Mouse (Mus musculus): Measurements from ENCODE around the gene Slc12a6. TPM values are rescaled to one million over a fixed set of nuclear protein-coding genes. Genes with fewer than 3 reads are reported as not detected.

The Slc12a6 gene
- total RNA-seq, 1 experiment = 20.7 TPM

DNA sequence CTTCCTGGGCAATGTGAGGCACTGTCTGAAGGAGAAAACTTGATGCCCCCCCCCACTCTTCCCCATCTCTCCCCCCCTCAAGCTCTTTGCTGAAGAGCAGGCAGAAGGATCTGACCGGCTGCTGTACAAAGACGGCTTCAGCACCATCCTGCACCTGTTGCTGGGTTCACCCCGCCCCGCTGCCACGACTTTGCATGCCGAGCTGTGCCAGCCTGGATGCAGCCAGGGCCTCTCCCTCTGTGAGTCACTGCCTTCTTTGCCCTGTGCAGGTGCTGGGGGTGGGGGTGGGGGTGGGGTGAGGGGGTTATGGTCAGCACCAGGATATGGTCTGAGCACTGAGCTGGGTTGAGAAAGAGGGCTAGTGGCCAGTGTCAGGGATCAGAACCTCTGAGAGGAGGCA is 19.4 kb upstream of the Slc12a6 start:
- H3K4me3 ChIP-seq (ENCODE audit: insufficient read depth in 1 of 2, low read depth in 1 of 2, low read length in 2 of 2, poor library complexity in 1 of 2, severe bottlenecking in 1 of 2) = no peak overlapping the region
- peaks cover 0 to 28% of the 10 kb centered on the region in 2 experiments; a peak in 2 of 4 replicates for H3K4me1 ChIP-seq (ENCODE audit: control insufficient read depth in 2 of 2, insufficient read depth in 2 of 2, low read length in 2 of 2, poor library complexity in 1 of 2)
- no peak for DNase-seq (ENCODE audit: low read depth, low spot score)
- H3K36me3 ChIP-seq (ENCODE audit: control insufficient read depth, insufficient read depth, low read length, poor library complexity, severe bottlenecking) = peaks cover 19% of the 10 kb centered on the region
- no peak for TF ChIP-seq ZNF384 (IDR thresholded peaks at IDR 0.05; ENCODE audit: low read depth, low read length)
- TF ChIP-seq HCFC1 (IDR thresholded peaks at IDR 0.05; ENCODE audit: borderline replicate concordance, insufficient read depth, low read length) = no peak
- no peak for TF ChIP-seq CHD2 (IDR thresholded peaks at IDR 0.05; ENCODE audit: low read depth, low read length)
- TF ChIP-seq ZC3H11A (IDR thresholded peaks at IDR 0.05; ENCODE audit: borderline replicate concordance, low read depth, low read length) = no peak
- TF ChIP-seq MAFK (IDR thresholded peaks at IDR 0.05; ENCODE audit: insufficient read depth, low read depth, low read length) = no peak
- no peaks in the 10 kb centered on the region for H3K9me3 ChIP-seq (ENCODE audit: control insufficient read depth, insufficient read depth, low read depth, low read length)
- H3K9ac ChIP-seq (ENCODE audit: insufficient read depth, low read depth, low read length, poor library complexity, severe bottlenecking) = no peak overlapping the region
- H3K27ac ChIP-seq (ENCODE audit: insufficient read depth, low read depth, low read length, poor library complexity, severe bottlenecking) = no peak overlapping the region
- in situ Hi-C loops (cut with MboI; ENCODE audit: low sequenced_read_pairs in 2 of 2, unreplicated experiment in 2 of 2) = no loop called here

DNA sequence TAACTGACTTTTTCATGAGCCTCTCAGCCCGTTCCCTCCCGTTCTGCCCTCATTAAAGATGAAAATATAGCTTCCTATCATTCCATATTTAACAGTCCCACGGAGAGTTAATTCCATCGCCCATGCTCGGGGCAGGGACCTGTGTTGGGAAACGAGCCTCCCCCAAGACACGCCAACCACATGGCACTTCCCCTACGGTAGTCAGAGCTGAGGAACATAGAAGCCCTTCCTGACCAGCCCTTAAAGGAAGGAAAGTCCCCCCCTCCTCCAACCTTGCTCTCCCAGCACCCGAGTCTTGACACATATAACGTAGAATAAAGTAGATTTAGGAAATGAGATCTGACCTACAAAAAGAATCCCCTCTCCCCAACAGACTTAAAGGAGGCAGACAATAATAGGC is 18.3 kb upstream of the Slc12a6 start:
- in situ Hi-C loops (cut with MboI; ENCODE audit: low sequenced_read_pairs in 2 of 2, unreplicated experiment in 2 of 2) = no loop called here
- Histone ChIP-seq H3K4me3 (ENCODE audit: insufficient read depth in 1 of 2, low read depth in 1 of 2, low read length in 2 of 2, poor library complexity in 1 of 2, severe bottlenecking in 1 of 2) (no peak overlapping the region), H3K9me3 (ENCODE audit: control insufficient read depth, insufficient read depth, low read depth, low read length) (no peaks in the 10 kb centered on the region), H3K27ac (ENCODE audit: insufficient read depth, low read depth, low read length, poor library complexity, severe bottlenecking) (no peak overlapping the region), H3K4me1 (ENCODE audit: control insufficient read depth in 2 of 2, insufficient read depth in 2 of 2, low read length in 2 of 2, poor library complexity in 1 of 2) (peaks cover 0 to 26% of the 10 kb centered on the region in 2 experiments; a peak in 2 of 4 replicates), H3K36me3 (ENCODE audit: control insufficient read depth, insufficient read depth, low read length, poor library complexity, severe bottlenecking) (peaks cover 17% of the 10 kb centered on the region), H3K9ac (ENCODE audit: insufficient read depth, low read depth, low read length, poor library complexity, severe bottlenecking) (no peak overlapping the region)
- TF ChIP-seq ZC3H11A (IDR thresholded peaks at IDR 0.05; ENCODE audit: borderline replicate concordance, low read depth, low read length) (no peak), HCFC1 (IDR thresholded peaks at IDR 0.05; ENCODE audit: borderline replicate concordance, insufficient read depth, low read length) (no peak)
- DNase-seq (ENCODE audit: low read depth, low spot score) = no peak

GRCm38 (mm10) chr2:112249780-112250453 is 15.7 kb upstream of the Slc12a6 start:
- Histone ChIP-seq H3K4me1 (ENCODE audit: control insufficient read depth in 2 of 2, insufficient read depth in 2 of 2, low read length in 2 of 2, poor library complexity in 1 of 2) (peaks cover 0 to 11% of the 10 kb centered on the region in 2 experiments; a peak in 2 of 4 replicates), H3K27ac (ENCODE audit: insufficient read depth, low read depth, low read length, poor library complexity, severe bottlenecking) (no peak overlapping the region), H3K4me3 (ENCODE audit: insufficient read depth in 1 of 2, low read depth in 1 of 2, low read length in 2 of 2, poor library complexity in 1 of 2, severe bottlenecking in 1 of 2) (no peak overlapping the region), H3K36me3 (ENCODE audit: control insufficient read depth, insufficient read depth, low read length, poor library complexity, severe bottlenecking) (peaks cover 8% of the 10 kb centered on the region), H3K9ac (ENCODE audit: insufficient read depth, low read depth, low read length, poor library complexity, severe bottlenecking) (no peak overlapping the region), H3K9me3 (ENCODE audit: control insufficient read depth, insufficient read depth, low read depth, low read length) (no peaks in the 10 kb centered on the region)
- no peak for TF ChIP-seq MAFK (IDR thresholded peaks at IDR 0.05; ENCODE audit: insufficient read depth, low read depth, low read length)
- TF ChIP-seq CHD2 (IDR thresholded peaks at IDR 0.05; ENCODE audit: low read depth, low read length) = no peak
- no peak for TF ChIP-seq ZNF384 (IDR thresholded peaks at IDR 0.05; ENCODE audit: low read depth, low read length)
- TF ChIP-seq ZC3H11A (IDR thresholded peaks at IDR 0.05; ENCODE audit: borderline replicate concordance, low read depth, low read length) = no peak
- TF ChIP-seq HCFC1 (IDR thresholded peaks at IDR 0.05; ENCODE audit: borderline replicate concordance, insufficient read depth, low read length) = no peak
- no peak for DNase-seq (ENCODE audit: low read depth, low spot score)
- in situ Hi-C loops (cut with MboI; ENCODE audit: low sequenced_read_pairs in 2 of 2, unreplicated experiment in 2 of 2) = no loop called here

DNA sequence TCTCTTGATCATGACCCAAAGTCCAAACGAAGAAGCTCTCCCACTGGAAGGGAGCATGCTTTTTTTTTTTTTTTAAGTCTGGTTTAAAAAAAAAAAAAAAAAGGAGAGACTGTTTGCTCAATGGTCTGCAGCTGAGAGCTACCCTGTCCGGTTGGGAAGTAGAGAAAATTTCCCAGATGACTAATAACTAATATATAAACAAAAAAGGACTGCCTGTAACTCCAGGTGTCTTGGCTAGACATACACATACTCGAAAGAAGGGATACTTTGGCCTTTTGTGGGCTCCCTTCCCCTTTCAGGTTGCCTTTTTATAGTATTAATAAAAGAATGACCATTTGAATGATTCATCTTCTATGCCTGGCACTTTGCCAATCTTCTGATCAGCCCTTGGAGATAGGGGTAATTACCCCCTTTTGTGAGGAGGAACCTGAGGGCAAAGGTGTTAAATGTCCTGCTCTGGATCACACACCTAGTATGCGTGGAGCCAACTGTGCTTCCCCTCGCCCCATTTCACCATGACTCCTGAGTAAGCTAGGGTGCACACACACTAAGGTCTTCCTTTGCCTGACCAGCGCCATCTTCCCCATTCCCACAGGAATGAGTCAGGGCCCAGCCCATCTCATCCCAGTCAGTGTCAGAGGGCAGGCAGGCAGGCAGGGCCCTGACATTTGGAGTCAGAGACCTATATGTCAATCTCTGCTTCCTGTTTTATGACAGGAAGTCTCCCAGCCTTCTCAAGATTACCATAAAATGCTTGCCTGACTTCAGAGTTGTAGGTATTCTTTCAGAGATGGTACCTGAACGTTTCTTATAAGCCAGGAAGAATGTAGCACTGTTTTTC is 10.7 kb upstream of the Slc12a6 start:
- TF ChIP-seq CHD2 (IDR thresholded peaks at IDR 0.05; ENCODE audit: low read depth, low read length) = no peak
- TF ChIP-seq ZC3H11A (IDR thresholded peaks at IDR 0.05; ENCODE audit: borderline replicate concordance, low read depth, low read length) = no peak
- TF ChIP-seq MAFK (IDR thresholded peaks at IDR 0.05; ENCODE audit: insufficient read depth, low read depth, low read length) = no peak
- TF ChIP-seq HCFC1 (IDR thresholded peaks at IDR 0.05; ENCODE audit: borderline replicate concordance, insufficient read depth, low read length) = no peak
- no peak for TF ChIP-seq ZNF384 (IDR thresholded peaks at IDR 0.05; ENCODE audit: low read depth, low read length)
- in situ Hi-C loops (cut with MboI; ENCODE audit: low sequenced_read_pairs in 2 of 2, unreplicated experiment in 2 of 2) = no loop called here
- Histone ChIP-seq H3K9ac (ENCODE audit: insufficient read depth, low read depth, low read length, poor library complexity, severe bottlenecking) (no peak overlapping the region), H3K36me3 (ENCODE audit: control insufficient read depth, insufficient read depth, low read length, poor library complexity, severe bottlenecking) (no peaks in the 10 kb centered on the region), H3K4me3 (ENCODE audit: insufficient read depth in 1 of 2, low read depth in 1 of 2, low read length in 2 of 2, poor library complexity in 1 of 2, severe bottlenecking in 1 of 2) (no peak overlapping the region), H3K27ac (ENCODE audit: insufficient read depth, low read depth, low read length, poor library complexity, severe bottlenecking) (no peak overlapping the region), H3K9me3 (ENCODE audit: control insufficient read depth, insufficient read depth, low read depth, low read length) (no peaks in the 10 kb centered on the region), H3K4me1 (ENCODE audit: control insufficient read depth in 2 of 2, insufficient read depth in 2 of 2, low read length in 2 of 2, poor library complexity in 1 of 2) (peaks cover 0 to 9% of the 10 kb centered on the region in 2 experiments; a peak in 2 of 4 replicates)
- no peak for DNase-seq (ENCODE audit: low read depth, low spot score)

Data from ES-E14 (cell line).